Mouse (Mus musculus) ES-CJ7 (cell line): ENCODE measurements around the gene Sspo.

Experiments used
- DNase-seq: peaks from one replicate; pipeline ENCODE4 v3.0.0; 2011; ENCODE audit warnings: low read depth, low spot score

The Sspo gene

DNA sequence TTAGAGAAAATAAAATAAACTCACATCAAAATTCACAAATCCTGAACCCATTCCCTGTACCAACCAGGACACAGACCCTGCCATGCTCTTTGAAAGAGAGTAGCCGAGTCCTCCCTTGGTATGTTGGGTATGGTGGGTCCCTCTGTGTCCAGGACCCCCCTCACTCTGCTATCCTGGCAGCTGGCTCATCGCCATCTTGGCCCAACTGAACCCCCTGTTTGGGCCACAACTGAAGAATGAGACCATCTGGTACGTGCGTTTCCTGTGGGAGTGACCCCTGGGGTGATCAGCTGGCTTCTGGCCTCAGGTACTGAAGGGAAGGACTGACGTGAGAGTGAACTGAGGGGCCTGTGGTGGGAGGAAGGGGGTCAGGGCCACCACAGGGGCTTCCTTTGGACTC, 91.8 kb downstream of the Sspo start:
- DNase-seq: no peak

DNA sequence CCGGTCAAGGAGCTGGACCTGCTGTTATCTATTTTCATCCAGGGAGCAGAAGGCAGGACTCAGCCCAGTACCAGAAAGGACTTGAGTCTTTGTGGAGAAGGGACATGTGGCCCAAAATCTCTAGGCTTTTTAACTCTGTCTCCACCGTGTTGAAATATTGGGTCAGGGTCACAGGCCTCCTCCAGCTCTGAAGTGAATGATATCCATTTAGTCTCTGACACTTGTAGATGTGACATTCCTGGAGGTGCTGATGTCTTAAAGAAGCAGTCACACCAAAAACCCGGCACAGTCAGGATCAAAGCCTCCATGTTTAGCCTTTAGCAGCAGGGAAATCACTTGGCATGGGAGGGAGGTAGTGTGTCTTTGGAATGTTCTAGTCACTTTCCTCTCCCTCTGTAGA, 92.7 kb downstream of the Sspo start:
- DNase-seq: no peak

DNA sequence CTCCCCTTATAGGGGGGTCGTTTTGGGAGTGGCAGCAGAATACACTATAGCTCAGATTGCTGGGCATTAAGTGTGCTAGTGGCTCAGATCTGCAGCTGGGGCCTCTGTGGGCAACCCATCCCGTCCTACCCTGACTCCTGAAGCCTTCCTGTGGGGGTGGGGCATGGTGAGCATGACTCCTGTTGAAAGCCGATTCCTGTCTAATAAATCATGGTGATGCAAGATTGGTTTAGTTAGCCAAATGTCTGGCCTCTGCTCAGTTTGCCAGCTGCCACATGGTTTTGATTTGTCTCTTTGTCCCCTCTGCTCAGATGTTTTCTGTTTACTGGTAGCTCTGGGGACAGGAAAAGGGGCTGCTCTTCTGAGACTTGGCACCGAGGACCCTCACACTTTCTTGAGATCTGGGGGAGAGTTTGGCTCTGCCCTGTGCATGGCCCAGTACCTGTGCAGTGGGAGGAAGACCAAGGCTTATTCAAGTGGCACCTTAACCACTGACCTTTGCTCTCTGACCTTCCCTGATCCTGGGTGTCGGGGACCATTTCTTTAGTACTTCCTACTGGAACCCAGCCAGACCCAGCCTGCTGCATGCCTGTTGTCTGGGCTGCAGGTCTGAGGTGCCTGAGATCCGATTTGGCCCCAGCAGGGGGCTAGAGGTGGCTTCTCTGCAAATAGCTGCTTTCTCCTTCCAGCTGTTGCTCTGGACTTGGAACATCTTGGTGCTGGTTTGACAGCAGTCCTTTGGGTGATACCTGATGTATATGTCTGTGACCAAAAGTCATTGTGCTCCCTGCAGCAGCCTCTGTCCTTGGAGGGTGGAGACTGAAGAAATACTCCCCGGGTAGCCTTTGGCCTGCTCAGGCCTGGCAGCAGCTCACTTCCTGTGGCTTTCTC, 93.8 kb downstream of the Sspo start:
- DNase-seq: no peak

DNA sequence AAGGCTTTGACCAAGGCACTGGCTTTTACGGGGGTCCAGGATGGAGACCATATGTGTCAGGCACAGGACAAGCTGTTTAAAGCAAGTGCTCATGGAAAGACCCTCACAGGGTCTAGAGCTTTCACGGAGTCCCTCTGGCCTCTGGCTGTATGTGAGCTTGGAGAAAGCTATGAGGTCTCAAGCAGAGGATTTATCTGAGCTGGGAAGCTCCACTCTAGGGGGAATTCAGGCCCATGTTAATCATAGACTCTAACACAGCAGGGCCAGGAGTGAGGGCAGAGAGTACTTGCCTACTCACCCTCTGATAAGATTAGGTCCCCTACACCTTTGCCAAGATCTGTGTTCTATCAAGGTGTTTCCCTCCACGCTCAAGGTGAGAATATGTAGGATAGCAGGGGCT, 94.6 kb downstream of the Sspo start:
- DNase-seq: no peak

DNA sequence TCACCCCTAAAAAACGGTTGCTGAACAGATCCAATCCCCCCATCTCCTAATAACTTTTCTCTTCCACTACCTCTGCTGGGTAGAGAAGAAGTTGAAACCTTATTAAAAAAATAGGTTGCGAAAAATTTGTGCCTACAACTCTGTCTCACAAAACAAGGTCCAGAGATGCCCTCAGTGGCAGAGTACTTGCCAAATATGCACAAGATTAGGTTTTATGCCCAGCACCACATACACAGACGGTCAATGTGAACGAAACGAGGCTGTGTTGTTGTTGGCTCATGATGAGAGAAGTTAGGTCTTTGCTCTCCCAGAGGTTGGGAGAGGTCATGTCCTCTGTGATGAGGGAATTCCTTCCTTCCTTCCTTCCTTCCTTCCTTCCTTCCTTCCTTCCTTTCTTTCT, 97.2 kb downstream of the Sspo start:
- no peak for DNase-seq

DNA sequence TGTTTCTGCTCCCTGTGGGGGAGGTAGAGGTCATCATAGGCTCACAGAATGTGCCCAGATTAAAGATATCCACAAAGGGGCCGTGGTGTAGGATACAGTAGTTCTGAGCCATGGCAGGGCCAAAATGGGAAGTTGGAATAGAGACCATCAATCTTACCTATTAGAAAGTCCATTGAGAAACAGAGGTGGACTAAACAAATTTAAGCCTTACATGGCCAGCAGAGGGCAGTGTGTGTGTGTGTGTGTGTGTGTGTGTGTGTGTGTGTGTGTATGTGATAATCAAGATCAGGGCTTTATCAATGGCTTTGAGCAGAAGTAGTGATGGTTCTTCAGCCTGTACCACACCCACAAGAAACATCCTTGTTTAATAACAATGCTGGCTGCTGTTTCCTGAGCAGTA, 98.2 kb downstream of the Sspo start:
- peak; percentile 57 for DNase-seq

DNA sequence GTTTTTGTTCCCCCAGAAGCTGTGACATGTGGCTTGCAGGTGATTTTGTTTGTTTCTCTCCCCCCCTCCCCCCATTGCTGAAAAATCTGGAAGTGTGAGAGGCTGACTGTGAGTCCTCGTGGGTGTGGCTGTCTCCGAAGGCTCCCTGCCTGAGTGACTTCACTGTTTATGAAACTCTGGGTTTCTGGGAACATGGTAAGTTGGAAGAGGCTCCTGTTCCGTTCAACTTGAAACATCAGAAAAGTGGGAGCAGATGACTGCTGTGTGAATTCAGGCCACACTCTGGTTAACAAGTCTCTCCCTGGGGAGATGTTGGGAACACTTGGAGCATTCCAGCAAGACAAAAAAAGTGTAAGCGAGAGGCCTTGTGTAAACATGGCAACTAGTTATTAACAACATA, 98.8 kb downstream of the Sspo start:
- no peak for DNase-seq

DNA sequence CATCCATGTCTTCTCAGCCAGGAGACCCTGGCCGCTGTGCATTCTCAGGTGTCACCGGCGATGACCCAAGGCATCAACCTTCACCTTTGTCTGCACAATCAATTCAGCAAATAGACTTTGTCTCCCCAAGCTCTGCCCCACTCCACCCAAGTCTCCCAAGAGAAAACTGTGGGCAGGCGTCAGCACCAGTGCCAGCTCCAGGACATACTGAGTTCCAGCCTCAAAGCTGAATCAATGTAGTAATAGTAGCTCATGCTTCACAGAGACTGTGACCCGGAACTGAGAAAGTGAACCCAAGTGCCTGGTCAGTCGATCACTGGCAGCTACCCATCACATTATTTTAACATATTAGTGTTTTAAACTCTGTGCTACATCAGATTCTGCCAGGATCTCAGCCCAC, 100.3 kb downstream of the Sspo start:
- no peak for DNase-seq
